Mouse (Mus musculus): ENCODE results near the gene Iyd.
"Not testable (repeated sequence)": the region's sequence is repeated elsewhere in the genome, so short reads cannot be mapped to it uniquely, and the experiment has no call there.

Gene Iyd

DNA sequence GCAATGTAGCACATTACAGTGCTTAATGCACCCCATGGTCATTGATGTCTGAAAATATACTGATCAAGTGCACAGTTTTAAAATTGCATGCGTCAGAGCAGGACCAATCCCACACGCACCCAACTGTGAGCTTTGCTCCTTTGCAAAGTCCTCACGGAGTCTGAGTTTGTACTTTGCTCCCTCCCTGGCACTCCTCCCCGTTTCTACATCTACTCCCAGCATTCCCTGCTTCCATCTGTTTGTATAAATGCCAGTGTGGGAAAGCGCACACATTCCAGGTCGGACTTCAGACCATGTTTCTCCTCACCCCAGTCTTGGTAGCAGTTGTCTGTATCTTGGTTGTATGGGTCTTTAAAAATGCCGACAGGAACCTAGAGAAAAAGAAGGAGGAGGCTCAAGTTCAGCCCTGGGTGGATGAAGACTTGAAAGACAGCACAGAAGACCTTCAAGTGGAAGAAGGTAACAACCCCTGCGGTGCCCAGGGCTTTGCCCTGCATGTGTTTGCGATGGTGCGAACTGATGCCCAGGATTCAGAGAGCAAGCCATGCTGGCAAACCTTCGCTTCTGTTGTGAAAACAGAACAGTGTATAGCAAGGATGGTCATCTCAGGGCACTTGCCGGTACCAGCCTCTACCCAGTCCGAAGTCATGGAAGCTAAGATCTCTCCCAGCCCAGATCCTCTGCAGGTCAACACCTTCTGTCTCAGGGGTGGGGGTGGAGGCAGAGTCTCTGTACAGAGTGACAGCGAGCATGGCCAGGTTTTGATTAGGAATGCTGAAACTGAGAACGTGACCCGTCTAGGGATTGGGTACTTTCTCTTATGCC, at the start of gene Iyd:
Gene Iyd, plus strand, starts transcription at position 238 of the 825 bp plus-strand sequence.
- peak in 1 of 2 experiments; percentile 58 for DNase-seq

- no peak for DNase-seq
Observed at GRCm38 (mm10) chr10:3496791-3497190, 43.2 kb upstream of the Iyd start.

GRCm38 (mm10) chr10:3500846-3501245, 39.2 kb upstream of the Iyd start:
- DNase-seq, result not testable (repeated sequence)

GRCm38 (mm10) chr10:3507484-3508221, 32.4 kb upstream of the Iyd start:
- DNase-seq, result peak; percentile 78 to 85

DNA sequence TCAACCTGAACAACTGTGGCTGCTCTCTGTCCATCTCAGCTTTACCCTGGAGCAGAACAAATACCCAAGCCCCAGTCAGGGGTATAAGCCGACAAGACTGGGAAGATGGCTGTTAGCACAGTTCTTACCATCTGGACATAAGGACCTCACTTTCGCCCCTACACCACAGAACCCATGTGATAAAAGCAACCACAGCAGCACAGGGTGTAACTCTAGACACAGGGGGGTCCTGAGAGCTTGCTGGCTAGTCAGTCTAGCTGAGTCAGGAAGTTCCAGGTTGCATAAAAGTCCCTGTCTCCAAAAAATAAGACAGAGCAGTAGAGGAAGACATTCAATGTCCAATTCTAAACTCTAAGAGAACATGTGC, 31.8 kb upstream of the Iyd start:
- no peak for DNase-seq

- DNase-seq, result no peak
Observed at GRCm38 (mm10) chr10:3508746-3509145, 31.3 kb upstream of the Iyd start.

DNA sequence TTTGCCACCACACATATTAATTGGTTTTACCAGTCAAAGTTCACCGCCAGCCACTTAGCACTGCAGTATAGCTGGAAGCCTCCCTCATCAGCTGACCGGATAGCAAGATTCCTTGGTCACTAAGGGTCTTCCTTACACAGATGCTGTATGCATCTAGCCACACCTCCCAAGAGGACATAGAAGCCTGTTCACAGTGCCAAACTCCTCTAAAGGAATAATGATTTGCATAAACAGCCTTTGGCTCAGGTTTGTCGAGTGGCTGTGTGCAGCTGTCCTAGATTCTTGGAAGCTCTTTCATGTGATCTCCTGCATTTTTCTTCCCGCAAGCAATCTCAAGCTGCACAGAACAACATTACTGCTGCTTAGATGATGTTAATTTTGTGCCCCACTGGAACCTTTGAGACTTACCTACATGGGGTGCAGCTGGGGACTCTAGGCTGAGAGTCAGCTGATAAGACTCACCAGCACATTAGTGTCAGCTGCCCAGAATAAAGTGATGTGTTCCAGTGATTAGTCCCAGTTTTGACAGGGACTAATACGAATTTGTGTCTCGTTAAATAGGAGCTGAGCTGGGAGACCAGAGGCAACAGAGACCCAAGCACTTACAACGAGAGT, 30.3 kb upstream of the Iyd start:
- no peak for DNase-seq

DNA sequence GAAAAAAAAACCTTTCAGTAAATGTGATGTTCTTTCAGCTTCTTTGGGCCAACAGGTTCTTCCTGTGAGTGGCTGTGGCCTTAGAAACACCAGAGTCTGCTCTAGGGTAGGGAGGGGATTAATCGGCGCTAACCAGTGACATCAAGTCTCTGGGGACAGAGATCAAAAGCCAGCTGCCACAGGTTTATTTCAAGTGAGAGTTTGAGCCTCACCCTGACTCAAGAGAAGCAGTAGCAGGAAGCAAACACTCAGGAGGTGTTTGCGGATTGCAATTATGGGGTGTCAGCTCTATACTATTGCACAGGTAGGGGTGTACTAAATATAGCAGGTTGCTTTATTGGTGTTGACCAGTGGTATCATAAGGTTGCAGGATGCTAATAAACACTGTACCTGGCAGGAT, 29.6 kb upstream of the Iyd start:
- no peak for DNase-seq

DNA sequence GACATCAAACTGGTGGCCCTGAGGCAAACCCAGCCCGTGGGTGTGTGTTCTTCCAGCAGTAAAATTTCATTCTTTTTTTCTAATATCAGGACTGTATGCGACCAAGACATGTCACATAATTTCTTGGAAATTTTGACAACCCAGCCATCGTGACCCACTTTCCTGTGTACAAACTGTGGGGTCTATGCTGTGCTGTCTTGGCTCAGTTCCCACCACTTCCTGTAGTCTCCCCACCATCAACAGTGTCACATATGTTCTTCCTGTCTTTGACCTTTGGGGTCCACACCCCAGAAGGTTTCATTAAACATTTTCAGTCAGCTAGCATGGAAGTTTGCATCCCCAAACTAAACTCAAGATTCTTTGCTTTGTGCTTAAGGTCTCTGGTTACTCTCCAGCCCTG, 28.6 kb upstream of the Iyd start:
- DNase-seq, result no peak

GRCm38 (mm10) chr10:3512620-3513305, 27.3 kb upstream of the Iyd start:
- peak; percentile 21 to 29 for DNase-seq

DNA sequence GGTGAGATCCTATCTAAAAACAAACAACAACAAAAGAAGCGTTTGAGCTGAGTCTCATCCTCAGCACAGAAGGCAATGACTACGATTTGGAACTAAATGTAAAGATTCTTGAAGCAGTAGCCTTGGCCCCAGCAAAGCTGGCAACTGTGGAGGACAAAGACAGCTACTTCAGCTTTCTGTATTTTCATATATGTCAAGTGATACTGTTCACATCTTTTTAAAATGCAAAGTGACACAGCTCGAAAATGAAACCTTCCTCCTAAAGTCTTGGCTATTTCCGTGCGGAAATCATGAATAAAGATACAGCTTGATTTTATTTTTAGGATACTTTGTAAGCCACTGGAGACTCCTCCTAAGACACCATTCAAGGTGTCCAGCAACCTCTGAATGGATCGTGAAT, 26.1 kb upstream of the Iyd start:
- no peak for DNase-seq

GRCm38 (mm10) chr10:3514634-3515033, 25.4 kb upstream of the Iyd start:
- DNase-seq, result no peak

GRCm38 (mm10) chr10:3516442-3516841, 23.6 kb upstream of the Iyd start:
- DNase-seq, result no peak

GRCm38 (mm10) chr10:3523044-3523793, 16.8 kb upstream of the Iyd start:
- DNase-seq, result no peak

- DNase-seq, result no peak
Observed at GRCm38 (mm10) chr10:3524513-3524912, 15.5 kb upstream of the Iyd start.

- DNase-seq, result no peak
Observed at GRCm38 (mm10) chr10:3525420-3526019, 14.5 kb upstream of the Iyd start.

DNA sequence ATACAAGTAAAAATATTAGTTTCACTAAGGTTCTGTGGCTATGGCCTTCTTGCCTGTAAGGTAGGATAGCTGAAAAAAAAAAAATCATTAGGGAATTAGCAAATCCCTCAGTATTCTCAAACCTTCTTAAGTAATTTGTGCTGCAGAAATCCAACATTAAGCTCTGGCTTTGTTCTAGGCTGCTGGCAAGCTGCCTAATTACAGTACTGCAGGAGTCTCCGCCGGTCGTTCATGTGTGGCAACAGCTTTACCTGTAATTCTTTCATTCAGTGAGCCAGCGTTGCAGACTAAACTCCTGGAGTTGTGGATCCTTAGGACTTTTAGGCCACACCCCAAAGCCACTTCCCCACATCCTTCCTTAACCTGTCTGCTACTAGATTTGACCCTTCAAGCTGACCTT, 10.2 kb upstream of the Iyd start:
- peak; percentile 26 to 44 for DNase-seq

DNA sequence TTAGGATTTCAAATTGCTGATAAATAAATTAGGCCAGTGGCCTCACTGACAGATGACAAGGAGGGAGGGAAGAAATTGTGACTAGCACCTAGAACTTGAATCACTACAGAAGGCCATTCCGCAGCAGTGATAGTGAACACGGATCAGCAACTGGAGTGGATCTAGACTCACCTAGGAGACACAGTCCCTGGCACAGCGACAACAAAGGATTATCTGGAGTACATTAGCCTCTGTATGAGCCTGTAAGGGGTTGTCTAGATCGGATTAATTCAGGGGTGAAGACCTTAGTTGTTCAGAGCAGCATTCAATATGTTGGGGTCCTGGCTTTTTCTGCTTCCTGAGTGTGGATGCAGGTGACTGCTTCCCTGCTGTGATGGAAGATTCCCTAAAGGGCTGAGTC, 9.4 kb upstream of the Iyd start:
- no peak for DNase-seq

- peak; percentile 79 to 81 for DNase-seq
Observed at GRCm38 (mm10) chr10:3531375-3531774, 8.7 kb upstream of the Iyd start.

DNA sequence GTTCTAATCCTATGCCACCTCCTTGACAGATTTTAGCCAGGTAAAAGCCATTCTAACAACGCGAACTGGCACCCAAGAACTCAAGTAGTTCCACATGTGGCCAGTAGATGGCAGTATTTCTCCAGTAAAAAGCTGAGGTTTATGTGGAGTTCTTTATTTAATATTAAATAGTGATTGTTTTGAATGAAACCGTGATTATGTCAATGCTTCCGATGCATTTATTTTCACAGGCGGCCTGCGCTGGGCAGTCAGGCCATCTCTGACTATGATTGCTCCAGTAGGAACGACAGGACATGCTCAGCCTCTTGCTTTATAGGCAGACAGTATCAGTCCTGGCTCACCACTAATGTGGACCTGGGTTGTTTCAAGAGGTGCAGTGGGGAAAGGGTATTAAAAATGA, 5.6 kb upstream of the Iyd start:
- DNase-seq, result peak; percentile 47 to 57

DNA sequence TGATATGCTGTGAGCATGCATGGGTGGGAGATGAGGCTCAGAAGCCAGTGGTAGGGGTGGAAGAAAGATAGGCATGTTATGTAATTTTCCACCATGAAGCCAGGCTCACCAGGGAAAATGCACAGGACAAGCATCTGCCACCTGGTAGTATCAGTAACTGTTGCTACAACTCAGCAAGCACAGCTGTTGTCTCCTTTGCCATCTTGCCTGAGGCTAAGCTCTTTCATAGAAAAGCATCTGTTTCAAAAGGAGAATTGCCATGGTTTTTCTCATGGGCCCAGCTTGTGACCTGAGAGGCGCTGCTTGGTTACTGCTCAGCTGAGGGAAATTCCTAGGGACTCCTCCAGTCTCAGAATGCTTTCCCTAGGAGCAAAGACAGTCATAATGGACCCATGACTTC, 3.7 kb upstream of the Iyd start:
- DNase-seq, result no peak

DNA sequence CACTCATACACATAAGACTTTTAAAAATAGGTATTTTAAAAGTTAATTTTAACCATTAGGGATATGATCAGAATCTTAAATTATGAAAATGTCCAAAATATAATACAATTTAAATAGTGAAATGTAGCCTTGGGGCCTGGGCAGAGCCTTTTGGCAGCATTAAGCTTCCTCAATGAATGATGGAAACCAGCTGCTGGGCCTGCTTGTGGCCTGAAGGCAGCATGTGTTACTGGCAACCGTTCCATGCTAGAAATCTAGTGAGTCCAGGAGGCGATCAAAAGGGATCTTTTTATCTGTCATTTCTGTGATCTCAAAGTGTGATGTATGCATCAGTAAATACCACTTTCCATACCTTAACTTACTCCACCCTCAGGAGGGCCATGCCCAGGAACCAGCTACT, 9.3 kb downstream of the Iyd start:
- DNase-seq, result peak; percentile 50 to 59
